Mouse (Mus musculus) heart, postnatal 36 days (tissue): ENCODE results near the gene Cntnap2. TPM values are rescaled to one million over a fixed set of nuclear protein-coding genes. Genes with fewer than 3 reads are reported as not detected.
"Not testable (repeated sequence)": the region's sequence is repeated elsewhere in the genome, so short reads cannot be mapped to it uniquely, and the experiment has no call there.

Experiments used
- DNase-seq, 2 experiments: peaks; one replicate each; pipeline ENCODE4 v3.0.0; 2021 to 2022
- intact Hi-C: fragments of 180-260 bp; cut with DNase I; formaldehyde crosslinking; loops from one replicate; pipeline ENCODE4 v1.15.1; 2025
- total RNA-seq, 2 experiments: library from RNA; stranded (reverse); gene quantifications; 2 replicates each; pipeline ENCODE4 v1.2.3; 2021

The Cntnap2 gene
- total RNA-seq, 2 experiments from 2014 or later, result not detected

GRCm38 (mm10) chr6:47197570-47197969 lies 2138.4 kb downstream of the Cntnap2 start:
- DNase-seq, result no peak
- intact Hi-C loops, result no loop called here

DNA sequence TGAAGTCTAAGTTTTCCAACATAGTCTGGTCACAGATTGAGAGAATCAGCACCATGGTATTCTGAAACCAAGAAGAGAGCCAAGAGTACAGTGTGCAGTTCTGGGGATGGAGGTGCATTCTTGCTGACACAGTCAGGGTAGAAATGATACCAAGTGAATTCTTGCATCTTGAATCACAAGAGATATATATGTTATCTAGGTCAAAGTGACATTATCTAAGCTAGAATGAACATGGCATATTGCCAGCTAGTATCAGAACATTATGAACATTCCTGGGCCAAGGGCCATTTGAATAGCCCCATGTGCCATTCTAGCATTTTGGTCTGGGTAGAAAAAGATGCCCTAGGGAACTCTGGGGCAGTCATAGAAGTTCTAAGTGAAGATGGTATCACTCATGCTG lies 2141.5 kb downstream of the Cntnap2 start:
- intact Hi-C loops, result no loop called here
- DNase-seq, result no peak

DNA sequence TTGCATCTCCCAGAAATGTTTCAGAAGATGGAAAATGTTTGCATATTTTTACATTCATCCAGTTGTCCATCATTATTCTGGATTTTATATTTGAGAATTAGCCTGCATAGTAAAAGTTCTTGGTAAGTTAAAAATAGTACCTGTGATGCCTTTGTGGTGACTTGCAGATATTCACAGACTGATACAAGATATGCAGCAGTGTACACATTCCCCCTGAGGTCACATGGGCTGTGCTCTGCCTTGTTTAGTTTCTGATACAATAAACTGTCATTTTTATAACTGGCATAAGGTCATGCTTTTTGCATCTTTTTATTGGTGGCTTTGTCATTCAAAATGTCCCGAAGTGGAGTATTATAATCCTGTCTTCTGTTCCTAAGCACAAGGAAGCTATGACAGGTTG lies 2148.9 kb downstream of the Cntnap2 start:
- no peak for DNase-seq
- intact Hi-C loops, result no loop called here

- intact Hi-C loops, result no loop called here
- DNase-seq, result no peak
Observed at GRCm38 (mm10) chr6:47214731-47215130, 2155.6 kb downstream of the Cntnap2 start.

GRCm38 (mm10) chr6:47223578-47223977 lies 2164.4 kb downstream of the Cntnap2 start:
- intact Hi-C loops, DNase-seq: not testable (repeated sequence)

GRCm38 (mm10) chr6:47225391-47225790 lies 2166.2 kb downstream of the Cntnap2 start:
- DNase-seq, intact Hi-C loops: not testable (repeated sequence)

DNA sequence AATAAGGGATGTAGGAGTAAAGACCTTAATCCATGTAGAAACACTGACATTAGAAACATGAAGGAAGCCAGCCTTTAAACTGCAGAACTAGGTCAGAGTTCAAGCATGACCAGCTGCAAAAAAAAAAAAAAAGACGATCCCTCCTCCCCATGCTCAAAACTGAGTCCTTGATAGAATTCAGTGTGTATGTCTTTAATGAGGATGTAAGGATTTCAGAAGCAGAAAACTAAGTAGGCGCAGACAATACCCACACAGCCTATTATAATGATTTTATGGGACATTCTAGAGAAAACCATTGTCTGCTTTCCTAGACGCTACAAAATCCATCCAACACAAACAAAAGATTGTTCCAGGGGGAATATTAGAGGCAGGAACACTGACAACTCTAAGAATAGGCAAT lies 2168.4 kb downstream of the Cntnap2 start:
- intact Hi-C loops, result no loop called here
- DNase-seq, result no peak

GRCm38 (mm10) chr6:47228676-47229317 lies 2169.6 kb downstream of the Cntnap2 start:
- intact Hi-C loops, result no loop called here
- DNase-seq, result no peak

DNA sequence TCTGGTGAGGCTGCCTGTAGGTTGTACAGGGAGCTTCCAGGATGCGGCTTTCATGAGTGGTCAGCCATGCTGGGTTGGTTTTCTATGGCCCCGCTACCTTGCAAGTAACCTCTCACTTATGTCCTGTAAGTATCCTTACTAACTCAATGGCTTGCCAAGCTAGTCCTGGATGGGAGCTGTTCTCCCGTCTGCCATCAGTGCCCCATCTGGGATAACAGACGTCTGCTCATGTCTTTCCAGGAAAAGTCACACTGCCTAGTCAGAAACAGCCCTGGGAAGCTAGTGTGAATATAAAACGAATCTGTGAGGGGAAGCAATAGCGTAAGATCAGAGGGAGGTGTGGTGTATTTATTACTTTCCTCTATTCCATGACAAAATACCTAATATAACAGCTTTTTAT lies 2172.4 kb downstream of the Cntnap2 start:
- DNase-seq, result no peak
- intact Hi-C loops, result no loop called here

DNA sequence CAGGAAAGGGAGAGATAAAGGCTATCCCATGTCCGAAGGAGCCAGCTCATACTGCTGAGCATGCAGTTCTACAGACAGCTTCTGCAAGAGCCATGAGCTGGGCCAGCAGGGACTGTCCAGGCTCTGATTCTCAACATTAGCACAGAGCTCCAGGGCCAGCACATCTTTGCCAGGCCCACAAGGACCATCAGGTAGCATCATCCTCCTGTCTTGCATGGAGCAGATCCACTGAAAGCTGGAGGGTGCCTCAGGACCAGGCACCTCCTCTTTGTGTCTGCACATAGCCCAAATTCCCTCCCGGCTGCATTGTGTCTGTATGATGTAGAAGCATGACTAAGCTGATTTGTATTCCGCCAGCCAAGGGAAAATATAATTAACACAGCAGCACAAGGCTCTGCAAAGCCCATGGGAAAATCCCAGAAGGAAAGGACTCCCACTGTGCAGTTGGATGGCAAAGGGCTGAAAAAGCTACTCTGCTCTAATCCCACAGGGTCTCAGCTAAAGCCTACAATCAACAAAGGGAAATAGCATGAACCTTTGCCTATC lies 2180.3 kb downstream of the Cntnap2 start:
- DNase-seq, result no peak
- intact Hi-C loops, result no loop called here

- no peak for DNase-seq
- intact Hi-C loops, result no loop called here
Observed at GRCm38 (mm10) chr6:47241379-47241778, 2182.2 kb downstream of the Cntnap2 start.

GRCm38 (mm10) chr6:47243863-47244606 lies 2184.9 kb downstream of the Cntnap2 start:
- DNase-seq, result no peak
- intact Hi-C loops, result no loop called here

- no peak for DNase-seq
- intact Hi-C loops, result no loop called here
Observed at GRCm38 (mm10) chr6:47244642-47245041, 2185.5 kb downstream of the Cntnap2 start.

GRCm38 (mm10) chr6:47255270-47255669 lies 2196.1 kb downstream of the Cntnap2 start:
- intact Hi-C loops, result no loop called here

GRCm38 (mm10) chr6:47256227-47256887 lies 2197.2 kb downstream of the Cntnap2 start:
- DNase-seq, result no peak
- intact Hi-C loops, result no loop called here

More at GRCm38 (mm10) chr6:47255270-47255669, 2196.1 kb downstream of the Cntnap2 start:
- no peak for DNase-seq

- no peak for DNase-seq
- intact Hi-C loops, result no loop called here
Observed at GRCm38 (mm10) chr6:47256918-47257506, 2197.9 kb downstream of the Cntnap2 start.

GRCm38 (mm10) chr6:47259626-47260114 lies 2200.5 kb downstream of the Cntnap2 start:
- DNase-seq, result no peak
- intact Hi-C loops, result no loop called here

DNA sequence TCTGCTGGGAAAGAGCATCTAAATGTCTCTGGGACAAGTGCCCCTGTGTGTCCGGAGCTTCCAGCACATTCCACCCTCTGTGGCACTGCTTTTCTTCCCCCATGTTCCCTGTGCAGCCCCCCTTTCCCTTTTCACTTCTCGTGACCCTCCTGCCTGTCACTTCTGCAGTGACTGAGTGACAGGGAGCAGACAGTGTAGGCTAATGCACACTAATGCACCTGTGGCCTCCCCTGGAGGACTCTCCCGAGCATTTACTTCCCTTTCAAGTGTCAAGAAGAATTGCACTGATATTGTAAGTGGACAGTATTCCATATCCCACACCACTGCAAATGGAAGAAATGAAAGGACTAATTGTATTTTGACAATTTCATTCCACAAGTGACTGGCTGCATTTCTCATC lies 2208.1 kb downstream of the Cntnap2 start:
- intact Hi-C loops, result no loop called here

DNA sequence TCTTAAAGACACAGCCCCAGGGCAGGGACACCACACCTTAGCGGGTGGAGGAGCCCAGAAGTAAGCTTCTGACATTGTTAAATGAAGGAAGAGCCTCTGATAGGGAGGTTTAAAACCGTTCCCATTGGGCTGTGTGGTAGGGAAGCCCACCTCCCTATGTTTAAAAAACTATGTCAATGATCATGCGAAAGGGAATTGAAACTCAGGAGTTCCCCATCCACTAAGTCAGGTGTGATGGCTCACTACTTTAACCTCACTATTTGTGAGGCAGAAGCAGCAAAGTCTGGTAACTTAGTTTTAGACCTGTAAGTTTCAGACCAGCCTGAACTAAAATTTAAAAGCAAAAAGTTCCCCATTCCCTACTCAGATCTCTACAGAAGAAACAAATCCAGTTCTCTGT lies 2210.3 kb downstream of the Cntnap2 start:
- intact Hi-C loops, result no loop called here
- DNase-seq, result no peak

More for the DNA sequence above, 2208.1 kb downstream of the Cntnap2 start:
- DNase-seq, result no peak

GRCm38 (mm10) chr6:47271576-47271975 lies 2212.4 kb downstream of the Cntnap2 start:
- no peak for DNase-seq
- intact Hi-C loops, result no loop called here
